Mouse (Mus musculus) hindlimb bud, embryonic 11.5 days (tissue): ENCODE measurements at regions not wholly inside any gene's neighbourhood (a gene's known extent, or its start where the extent isn't known, plus 50 kb on each side); places are given as distances from the start of the nearest gene placed in this dataset.

Experiments
- DNase-seq: peaks from one replicate; pipeline ENCODE4 v3.0.0-alpha.2; 2012; ENCODE audit warnings: low read depth, low spot score; ENCODE audit errors: extremely low spot score

- DNase-seq: no peak
Measured at GRCm38 (mm10) chr13:6252100-6252499, 295.8 kb upstream of the Pitrm1 start.

DNA sequence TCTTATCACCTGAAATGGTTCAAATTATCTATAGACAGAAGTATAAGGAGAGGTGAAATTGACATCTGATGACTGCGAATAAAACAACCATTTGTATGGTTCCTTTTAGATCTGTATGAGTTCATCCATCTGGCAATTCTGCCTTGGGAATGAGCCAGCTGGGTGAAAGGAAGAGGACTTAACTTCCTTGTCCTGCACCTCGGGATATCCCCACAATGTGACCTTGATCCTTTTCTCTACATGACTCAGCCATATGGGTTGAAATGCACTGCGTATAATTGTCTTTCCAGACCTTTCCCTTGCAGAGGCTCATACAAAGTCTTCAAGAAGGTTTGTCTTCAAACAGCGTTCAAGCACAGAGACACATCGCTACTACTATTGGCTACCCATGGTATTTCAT is 292.6 kb upstream of the Pitrm1 start:
- no peak for DNase-seq

- no peak for DNase-seq
Measured at GRCm38 (mm10) chr13:6255728-6256496, 292.0 kb upstream of the Pitrm1 start.

- no peak for DNase-seq
Measured at GRCm38 (mm10) chr13:6258456-6258855, 289.5 kb upstream of the Pitrm1 start.

- no peak for DNase-seq
Measured at GRCm38 (mm10) chr13:6260321-6260865, 287.6 kb upstream of the Pitrm1 start.

GRCm38 (mm10) chr13:6261458-6261857 is 286.5 kb upstream of the Pitrm1 start:
- no peak for DNase-seq

GRCm38 (mm10) chr13:6270546-6270945 is 277.4 kb upstream of the Pitrm1 start:
- no peak for DNase-seq

DNA sequence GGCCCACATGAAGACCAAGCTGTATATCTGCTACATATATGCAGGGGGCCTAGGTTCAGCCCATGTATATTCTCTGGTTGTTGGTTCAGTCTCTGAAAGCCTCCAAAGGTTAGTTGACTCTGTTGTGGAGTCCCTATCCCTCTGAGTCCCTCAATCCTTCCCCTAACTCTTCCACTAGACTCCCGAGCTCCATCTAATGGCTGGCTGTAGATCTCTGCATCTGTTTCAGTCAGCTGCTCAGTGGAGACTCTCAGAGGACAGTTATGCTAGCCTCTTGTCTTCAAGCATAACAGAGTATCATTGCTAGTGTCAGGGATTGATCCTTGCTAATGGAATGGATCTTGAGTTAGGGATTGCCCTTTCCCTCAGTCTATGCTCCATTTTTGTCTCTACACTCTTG is 275.0 kb upstream of the Pitrm1 start:
- DNase-seq: no peak

DNA sequence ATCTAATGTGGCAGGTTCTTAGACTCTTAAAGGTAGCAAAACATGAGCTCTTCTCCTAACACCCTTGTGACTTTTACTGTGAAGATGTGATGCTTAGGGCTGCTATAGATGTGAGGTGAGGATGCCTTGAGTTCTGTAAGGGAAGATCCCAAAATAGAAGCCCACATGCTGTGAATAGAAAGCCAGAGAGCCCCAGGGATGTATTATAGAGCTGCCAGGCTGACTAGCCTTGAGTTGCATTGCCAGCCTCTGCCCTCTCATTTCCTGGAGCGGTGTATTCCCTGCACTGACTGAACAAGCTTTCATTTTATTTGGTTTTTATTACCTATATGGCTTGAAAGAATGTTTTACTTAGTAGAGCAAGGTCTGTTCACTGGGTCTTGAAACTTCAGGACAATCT is 267.9 kb upstream of the Pitrm1 start:
- no peak for DNase-seq

DNA sequence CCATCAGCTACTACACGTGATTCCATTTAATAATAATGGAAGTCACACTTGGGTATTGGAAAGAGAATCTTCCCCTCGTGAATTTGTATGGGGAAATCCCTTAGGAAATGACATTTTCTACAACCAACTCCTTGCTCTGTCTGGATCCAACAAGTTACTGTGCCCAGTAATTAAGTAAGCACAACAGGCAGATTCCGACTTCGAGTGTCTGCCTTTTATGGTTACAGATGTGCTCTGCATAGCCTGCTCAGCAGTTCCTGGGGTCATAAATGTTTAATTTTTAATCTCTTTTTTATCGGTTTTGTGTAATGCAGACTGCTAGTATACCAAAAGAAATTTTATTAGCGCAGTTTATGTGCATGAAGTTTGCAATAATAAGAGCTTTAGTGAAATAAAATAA is 259.8 kb upstream of the Pitrm1 start:
- DNase-seq: no peak

- DNase-seq: no peak
Measured at GRCm38 (mm10) chr13:6292098-6292497, 255.9 kb upstream of the Pitrm1 start.

- DNase-seq: no peak
Measured at GRCm38 (mm10) chr13:6305718-6306117, 242.2 kb upstream of the Pitrm1 start.

- peak; percentile 47 for DNase-seq
Measured at GRCm38 (mm10) chr13:6306616-6306988, 241.3 kb upstream of the Pitrm1 start.

DNA sequence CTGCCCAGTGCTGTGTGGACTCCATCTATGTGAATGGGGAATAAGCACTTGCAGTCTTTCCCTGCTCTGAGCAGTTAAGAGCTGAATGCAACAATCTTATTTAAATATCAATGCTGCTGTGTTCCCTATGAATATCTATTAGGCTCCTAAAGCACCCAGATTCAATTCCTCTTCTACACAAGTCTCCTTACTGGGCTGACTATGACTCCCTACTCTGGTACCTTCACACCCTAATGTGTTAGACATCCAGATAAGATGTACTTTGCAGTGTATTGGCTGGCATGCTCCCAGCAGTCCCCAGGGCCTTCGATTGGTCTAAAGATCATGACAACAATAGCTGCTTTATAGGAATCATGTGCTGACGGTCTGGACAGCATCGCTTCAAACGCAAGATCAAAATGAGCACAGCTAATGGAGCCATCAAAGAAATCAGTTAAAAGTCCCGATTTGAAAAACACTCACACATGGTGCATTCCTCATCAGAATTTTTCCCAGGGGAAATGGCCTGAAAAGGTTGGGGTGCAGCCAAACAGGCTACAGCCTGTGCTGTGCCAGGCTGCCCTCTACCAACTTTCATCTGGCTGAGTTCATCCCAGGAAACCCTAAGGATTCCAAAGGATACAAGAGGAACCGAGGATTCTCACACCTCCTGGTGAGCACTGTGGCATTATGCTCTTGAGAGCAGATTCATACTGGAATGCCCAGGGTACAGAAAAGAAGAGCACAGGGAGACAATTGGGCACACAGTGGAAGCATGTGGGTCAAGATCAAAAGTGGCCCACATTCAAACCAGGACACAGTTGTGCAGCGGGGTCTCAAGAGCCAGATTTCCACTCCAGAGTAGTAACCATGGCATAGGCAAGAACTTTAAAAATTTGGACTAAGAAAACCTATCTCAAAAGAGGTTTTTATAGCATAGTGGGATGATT is 240.7 kb upstream of the Pitrm1 start:
- DNase-seq: no peak

DNA sequence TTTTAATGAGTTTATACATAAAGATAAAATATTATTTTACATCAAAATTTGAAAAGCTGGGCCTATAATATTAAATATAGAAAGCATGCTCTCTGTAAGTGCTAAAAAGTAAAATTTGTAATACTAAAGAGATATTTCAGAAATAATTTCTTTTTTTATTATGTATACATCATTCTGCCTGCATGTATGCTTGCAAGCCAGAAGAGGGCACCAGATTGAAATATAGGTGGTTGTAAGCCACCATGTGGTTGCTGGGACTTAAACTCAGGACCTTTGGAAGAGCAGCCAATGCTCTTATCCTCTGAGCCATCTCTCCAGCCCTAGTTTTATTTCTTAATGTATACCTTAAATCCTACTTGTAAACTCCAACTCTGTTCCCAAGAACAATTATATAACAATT is 231.7 kb upstream of the Pitrm1 start:
- no peak for DNase-seq

DNA sequence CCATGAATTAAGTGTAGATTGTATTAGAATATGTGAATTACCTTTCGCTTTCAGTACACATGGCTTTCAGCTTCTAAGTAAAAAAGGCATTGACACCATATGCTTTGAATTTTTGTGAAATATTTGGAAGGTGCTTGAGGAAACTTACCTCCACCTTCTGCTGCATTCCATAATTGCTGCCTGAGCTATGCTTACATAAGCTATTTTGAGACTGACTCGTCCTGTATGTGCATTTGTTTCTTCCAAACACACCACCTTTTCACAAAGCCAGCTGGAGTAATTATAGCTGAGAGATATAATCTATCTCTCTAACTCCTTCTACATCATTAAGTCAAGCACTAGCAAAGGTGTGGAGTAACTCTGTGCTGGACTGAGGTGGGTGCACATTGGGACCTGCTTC is 224.0 kb upstream of the Pitrm1 start:
- DNase-seq: no peak

GRCm38 (mm10) chr13:6330320-6330950 is 217.5 kb upstream of the Pitrm1 start:
- DNase-seq: no peak

DNA sequence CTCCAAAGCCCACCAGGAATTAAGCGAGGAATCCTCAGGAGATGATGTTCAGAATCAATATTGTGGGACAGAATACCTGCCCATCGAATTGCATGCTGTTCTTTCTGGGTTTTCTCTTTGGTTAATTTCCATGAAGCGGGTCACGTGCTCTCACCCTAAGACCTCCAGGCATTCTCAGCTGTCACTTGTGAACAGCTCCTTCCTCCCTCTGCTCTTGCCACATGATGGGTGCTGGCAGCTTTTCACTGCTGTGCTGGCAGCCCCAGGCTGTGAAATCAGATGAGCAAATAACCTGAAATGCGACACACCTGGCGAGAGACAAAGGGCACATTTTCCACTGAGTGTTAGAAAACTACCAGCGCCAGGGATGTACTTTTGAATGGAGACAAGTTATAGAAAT is 207.8 kb upstream of the Pitrm1 start:
- DNase-seq: no peak

GRCm38 (mm10) chr13:6341102-6341737 is 206.7 kb upstream of the Pitrm1 start:
- DNase-seq: no peak

- no peak for DNase-seq
Measured at GRCm38 (mm10) chr13:6365169-6365568, 182.8 kb upstream of the Pitrm1 start.

GRCm38 (mm10) chr13:6367661-6368060 is 180.3 kb upstream of the Pitrm1 start:
- no peak for DNase-seq
